Mouse (Mus musculus) limb, embryonic 14.5 days (tissue): ENCODE measurements at regions not wholly inside any gene's neighbourhood (a gene's known extent, or its start where the extent isn't known, plus 50 kb on each side); places are given as distances from the start of the nearest gene placed in this dataset.
A peak's percentile ranks its signal among the peaks of the same experiment; 100 is the strongest.

Experiments used
- ATAC-seq: fragments of 200-750 bp; cut with Nextera tagmentation; 2 replicates; pipeline ENCODE4 v1.8.0; 2017; ENCODE audit warnings: low read depth, moderate number of reproducible peaks, moderate TSS enrichment; ENCODE audit not compliant: low FRiP score
- DNase-seq: peaks from one replicate; pipeline ENCODE4 v3.0.0-alpha.2; 2015; ENCODE audit warnings: low spot score
- H3K27ac ChIP-seq: fragments of 300-500 bp; sonication (generic); replicated peaks from 2 replicates; pipeline ENCODE4 v1.5.1; 2014; ENCODE audit warnings: low read depth, mild to moderate bottlenecking, low read length, moderate library complexity, mixed read lengths
- H3K27me3 ChIP-seq: fragments of 300-500 bp; sonication (generic); 2 replicates; pipeline ENCODE4 v1.6.1; 2014; ENCODE audit warnings: low read length, mixed read lengths; ENCODE audit not compliant: control insufficient read depth, insufficient read depth
- H3K36me3 ChIP-seq: fragments of 300-500 bp; sonication (generic); 2 replicates; pipeline ENCODE4 v1.6.1; 2014; ENCODE audit warnings: mild to moderate bottlenecking, low read length, moderate library complexity, mixed read lengths; ENCODE audit not compliant: control insufficient read depth, insufficient read depth
- H3K4me1 ChIP-seq: fragments of 300-500 bp; sonication (generic); 2 replicates; pipeline ENCODE4 v1.6.1; 2014; ENCODE audit warnings: antibody characterized with exemption, low read length, mixed read lengths; ENCODE audit not compliant: control insufficient read depth, insufficient read depth
- H3K4me2 ChIP-seq: fragments of 300-500 bp; sonication (generic); replicated peaks from 2 replicates; pipeline ENCODE4 v1.6.1; 2014; ENCODE audit warnings: low read depth, mild to moderate bottlenecking, low read length, moderate library complexity; ENCODE audit not compliant: severe bottlenecking
- H3K4me3 ChIP-seq: fragments of 300-500 bp; sonication (generic); replicated peaks from 2 replicates; pipeline ENCODE4 v1.5.1; 2014; ENCODE audit warnings: low read length
- H3K9ac ChIP-seq: fragments of 300-500 bp; sonication (generic); 2 replicates; pipeline ENCODE4 v1.6.1; 2014; ENCODE audit warnings: mild to moderate bottlenecking, low read depth, low read length, moderate library complexity; ENCODE audit not compliant: severe bottlenecking
- H3K9me3 ChIP-seq: fragments of 300-500 bp; sonication (generic); 2 replicates; pipeline ENCODE4 v1.6.1; 2016; ENCODE audit warnings: low read length; ENCODE audit not compliant: control insufficient read depth
- POLR2A ChIP-seq: fragments of 200-500 bp; IDR thresholded peaks from 2 replicates; pipeline ENCODE4 v1.8.0; 2012; ENCODE audit warnings: inconsistent platforms, mild to moderate bottlenecking, moderate library complexity, borderline replicate concordance; ENCODE audit not compliant: insufficient read depth, insufficient read length; ENCODE audit errors: extremely low read depth
- WGBS: fragments of 180-500 bp; shearing (Covaris S2); extraction: QIAGEN DNeasy Blood & Tissue Kit; methylation state at CpG from one replicate; pipeline ENCODE4 v1.1.7; 2014; 5-methylcytosine and 5-hydroxymethylcytosine counted together

GRCm38 (mm10) chrX:10877856-10878255 lies 163.0 kb downstream of the Mid1ip1 start:
- H3K36me3 ChIP-seq: no peaks in the 10 kb centered on the region
- no peak overlapping the region for H3K9ac ChIP-seq
- H3K9me3 ChIP-seq: no peaks in the 10 kb centered on the region
- no peak overlapping the region for H3K4me3 ChIP-seq
- ATAC-seq (peak; percentile 93), DNase-seq (peak; percentile 86)
- no peaks in the 10 kb centered on the region; the same call in 1 of the 2 replicates for H3K27me3 ChIP-seq
- peaks cover 3% of the 10 kb centered on the region; the same call in 1 of the 2 replicates for H3K4me1 ChIP-seq
- no peak for TF ChIP-seq POLR2A
- H3K27ac ChIP-seq: no peak overlapping the region
- WGBS: 46% methylated on average over 5 of the region's 5 CpGs
- no peak overlapping the region for H3K4me2 ChIP-seq

GRCm38 (mm10) chrX:10878922-10879321 lies 164.1 kb downstream of the Mid1ip1 start:
- H3K36me3 ChIP-seq: no peaks in the 10 kb centered on the region
- H3K27ac ChIP-seq: no peak overlapping the region
- peaks cover 3% of the 10 kb centered on the region; the same call in 1 of the 2 replicates for H3K4me1 ChIP-seq
- DNase-seq (no peak), ATAC-seq (no peak)
- no peaks in the 10 kb centered on the region for H3K9me3 ChIP-seq
- no peak overlapping the region for H3K9ac ChIP-seq
- no peaks in the 10 kb centered on the region for H3K27me3 ChIP-seq
- H3K4me3 ChIP-seq: no peak overlapping the region
- H3K4me2 ChIP-seq: no peak overlapping the region
- no peak for TF ChIP-seq POLR2A
- WGBS: 70% methylated on average over 5 of the region's 5 CpGs

GRCm38 (mm10) chrX:10883729-10884464 lies 169.1 kb downstream of the Mid1ip1 start:
- H3K4me3 ChIP-seq: no peak overlapping the region
- DNase-seq: no peak
- no peak for TF ChIP-seq POLR2A

GRCm38 (mm10) chrX:10892815-10893214 lies 178.0 kb downstream of the Mid1ip1 start:
- ATAC-seq: no peak

More at GRCm38 (mm10) chrX:10883729-10884464, 169.1 kb downstream of the Mid1ip1 start:
- ATAC-seq: no peak
- H3K36me3 ChIP-seq: no peaks in the 10 kb centered on the region
- no peak overlapping the region for H3K9ac ChIP-seq
- 78% methylated on average over 11 of the region's 11 CpGs for WGBS
- no peaks in the 10 kb centered on the region for H3K9me3 ChIP-seq
- H3K27me3 ChIP-seq: no peaks in the 10 kb centered on the region
- H3K27ac ChIP-seq: no peak overlapping the region
- H3K4me1 ChIP-seq: no peaks in the 10 kb centered on the region
- H3K4me2 ChIP-seq: no peak overlapping the region

GRCm38 (mm10) chrX:10896193-10896955 lies 181.6 kb downstream of the Mid1ip1 start:
- Histone ChIP-seq H3K9ac (no peak overlapping the region), H3K36me3 (no peaks in the 10 kb centered on the region), H3K4me3 (no peak overlapping the region), H3K4me2 (no peak overlapping the region), H3K9me3 (no peaks in the 10 kb centered on the region), H3K27me3 (no peaks in the 10 kb centered on the region), H3K4me1 (no peaks in the 10 kb centered on the region), H3K27ac (no peak overlapping the region)
- 81% methylated on average over 5 of the region's 5 CpGs for WGBS
- DNase-seq (no peak), ATAC-seq (no peak)
- no peak for TF ChIP-seq POLR2A

More at GRCm38 (mm10) chrX:10892815-10893214, 178.0 kb downstream of the Mid1ip1 start:
- Histone ChIP-seq H3K9ac (no peak overlapping the region), H3K27me3 (no peaks in the 10 kb centered on the region), H3K4me2 (no peak overlapping the region), H3K9me3 (no peaks in the 10 kb centered on the region), H3K4me3 (no peak overlapping the region), H3K4me1 (no peaks in the 10 kb centered on the region), H3K27ac (no peak overlapping the region), H3K36me3 (no peaks in the 10 kb centered on the region)
- no peak for DNase-seq
- TF ChIP-seq POLR2A: no peak
- 85% methylated on average over 3 of the region's 3 CpGs for WGBS
